Mouse (Mus musculus): ENCODE results near the gene Tpst1.

GRCm38 (mm10) chr5:130144334-130145312 is 71.5 kb downstream of the Tpst1 start, which contains the start of gene Kctd7:
- TF ChIP-seq CTCF (IDR thresholded peaks at IDR 0.05; ENCODE audit: control insufficient read depth, insufficient read depth, low read length) (peak; percentile 41; the same call in 1 of the 2 replicates), POLR2A (IDR thresholded peaks at IDR 0.05; ENCODE audit: borderline replicate concordance, control insufficient read depth, low read depth, low read length) (peak; percentile 94)
